Mouse (Mus musculus) bone marrow, adult 2 months (tissue): ENCODE data around the gene Usp54.

Experiments used
- CTCF ChIP-seq: fragments of 200-500 bp; IDR thresholded peaks from 2 replicates; pipeline ENCODE4 v1.5.1; 2011; ENCODE audit warnings: low read length, control low read depth; ENCODE audit not compliant: control insufficient read depth, insufficient read depth
- POLR2A ChIP-seq: fragments of 200-500 bp; IDR thresholded peaks from 2 replicates; pipeline ENCODE4 v1.6.1; 2011; ENCODE audit warnings: low read depth, mild to moderate bottlenecking, control low read depth, low read length, borderline replicate concordance; ENCODE audit not compliant: control insufficient read depth

DNA sequence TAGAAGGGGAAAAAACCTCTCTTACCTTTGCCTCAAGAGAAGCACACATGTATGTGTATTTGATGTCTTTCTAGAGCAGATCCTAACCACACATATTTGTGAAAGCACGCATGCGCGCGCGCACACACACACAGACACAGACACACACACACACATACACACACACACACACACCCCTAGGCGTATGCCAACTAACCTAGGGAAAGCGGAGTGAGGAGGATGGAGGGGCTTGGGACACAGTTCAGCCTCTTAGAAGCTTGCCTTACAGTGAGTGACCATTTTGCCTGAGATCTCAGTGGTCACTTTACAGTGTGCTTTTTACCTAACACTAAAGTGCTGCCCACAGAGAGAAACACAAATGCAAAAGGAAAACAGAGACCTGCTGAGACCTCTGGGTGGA is 18.8 kb upstream of the Usp54 start:
- TF ChIP-seq CTCF (no peak), POLR2A (no peak)
